In genomic region chrX:7714135-7714899, GRCm38 (mm10) we compare ENCODE assay signal across 8 mouse cellular contexts. TPM values are rescaled to one million over a fixed set of nuclear protein-coding genes. Genes with fewer than 3 reads are reported as not detected.
DNase-seq lines count a peak whose midpoint lies in the region; ATAC-seq lines count a peak whose summit lies in the region.
"Not testable (repeated sequence)": the region's sequence is repeated elsewhere in the genome, so short reads cannot be mapped to it uniquely, and the experiment has no call there.

TSS of gene Wdr45 (plus strand) at chrX:7714333.

- not testable (repeated sequence) for H3K36me3 ChIP-seq in heart, embryonic 13.5 days; liver, embryonic 12.5 days; stomach, embryonic 15.5 days

- not testable (repeated sequence) for H3K27me3 ChIP-seq in heart, embryonic 13.5 days (replicated peaks); liver, embryonic 12.5 days (replicated peaks); stomach, embryonic 15.5 days (replicated peaks)

- H3K4me3 ChIP-seq in brown adipose tissue, adult 24 weeks (ENCODE audit: insufficient read depth, low read depth, low read length) = peak within 1 kb of the TSS; percentile 53
- peak within 1 kb of the TSS; percentile 46 for H3K4me3 ChIP-seq in heart, embryonic 13.5 days
- H3K4me3 ChIP-seq in liver, embryonic 12.5 days = peak within 1 kb of the TSS; percentile 54
- H3K4me3 ChIP-seq in stomach, embryonic 15.5 days (replicated peaks) = peak within 1 kb of the TSS; percentile 38

- H3K27ac ChIP-seq in brown adipose tissue, adult 24 weeks (replicated peaks; ENCODE audit: low read depth, low read length) = peak within 1 kb of the TSS; percentile 82
- 0 out of 2 replicates have a peak within 1 kb of the TSS, but pooled peaks have one; percentile 8 for H3K27ac ChIP-seq in heart, embryonic 13.5 days (replicated peaks)
- H3K27ac ChIP-seq in liver, embryonic 12.5 days; stomach, embryonic 15.5 days: not testable (repeated sequence)

- peak within 1 kb of the TSS; percentile 75 for H3K9ac ChIP-seq in heart, embryonic 13.5 days
- H3K9ac ChIP-seq in liver, embryonic 12.5 days = peak within 1 kb of the TSS; percentile 44
- H3K9ac ChIP-seq in stomach, embryonic 15.5 days = not testable (repeated sequence)

- peak; percentile 95 for DNase-seq in CD4-positive helper T cell, adult 2 months (ENCODE audit: low read depth, low spot score)
- DNase-seq in fat pad, adult 2 months (ENCODE audit: extremely low read depth, low read depth, low spot score) = peak; percentile 36
- peak; percentile 94 for DNase-seq in kidney, postnatal 10 days
- peak; percentile 90 to 92 for DNase-seq in natural killer cell, adult 2 months (ENCODE audit: low spot score in 2 of 2)

- peak within 1 kb of the TSS; percentile 65 for H3K4me2 ChIP-seq in heart, embryonic 13.5 days
- peak within 1 kb of the TSS; percentile 63 for H3K4me2 ChIP-seq in liver, embryonic 12.5 days
- peak within 1 kb of the TSS; percentile 46 for H3K4me2 ChIP-seq in stomach, embryonic 15.5 days

- peak; percentile 90 for ATAC-seq in heart, embryonic 13.5 days (ENCODE audit: extremely low read depth, insufficient number of reproducible peaks, low FRiP score, low TSS enrichment)
- peak; percentile 94 for ATAC-seq in liver, embryonic 12.5 days
- ATAC-seq in stomach, embryonic 15.5 days (ENCODE audit: insufficient read depth, low FRiP score, low read depth) = peak; percentile 95

- WGBS in heart, embryonic 13.5 days = 12% methylated on average over 55 of the region's 60 CpGs
- WGBS in liver, embryonic 12.5 days (ENCODE audit: insufficient replicate concordance) = 10% methylated on average over 39 of the region's 60 CpGs
- WGBS in stomach, embryonic 15.5 days = 13% methylated on average over 33 of the region's 60 CpGs

- H3K4me1 ChIP-seq in brown adipose tissue, adult 24 weeks (ENCODE audit: control insufficient read depth, insufficient read depth, insufficient read length, low read length); heart, embryonic 13.5 days; liver, embryonic 12.5 days; stomach, embryonic 15.5 days: not testable (repeated sequence)

- not testable (repeated sequence) for H3K9me3 ChIP-seq in heart, embryonic 13.5 days; liver, embryonic 12.5 days (replicated peaks); stomach, embryonic 15.5 days

RNA-seq across cellular contexts. Expression of gene Wdr45, which starts in this region (rescaled TPM):
- polyA plus RNA-seq in brown adipose tissue, adult 24 weeks (2012; ENCODE audit: insufficient read depth, insufficient read length, missing spikeins) = 41.8 and 42.4 TPM in 2 replicates
- 25.0 and 28.7 TPM in 2 replicates for polyA plus RNA-seq in heart, embryonic 13.5 days (2015; fragmentation: Nextera tagmentation; extraction: Ambion mirVana)
- polyA plus RNA-seq in liver, embryonic 12.5 days (2016; fragmentation: Nextera tagmentation; extraction: Ambion mirVana) = 14.6 and 15.6 TPM in 2 replicates
- 32.0 and 32.5 TPM in 2 replicates for polyA plus RNA-seq in stomach, embryonic 15.5 days (2015; fragmentation: Nextera tagmentation; extraction: Ambion mirVana)

Comparison
In these comparisons a context has a peak if more than half of its experiments do, and no peak if none do; other contexts are left out.
1. DNase-seq: peak in every context shown above with its lines; median percentile 95 in CD4-positive helper T cell, adult 2 months; 94 in kidney, postnatal 10 days; 91 in natural killer cell, adult 2 months; 36 in fat pad, adult 2 months.